Mouse (Mus musculus) layer of hippocampus, adult 2 months (tissue): ENCODE results near the gene Tmprss7. TPM values are rescaled to one million over a fixed set of nuclear protein-coding genes. Genes with fewer than 3 reads are reported as not detected.

Experiments used
- DNase-seq, 2 experiments: peaks; one replicate each; pipeline ENCODE4 v3.0.0; 2022; ENCODE audit warnings: low spot score in 2 of 2
- H3K27ac ChIP-seq: fragments of 200-600 bp; 2 replicates; pipeline ENCODE4 v1.8.1; 2022
- H3K4me3 ChIP-seq: fragments of 200-600 bp; 2 replicates; pipeline ENCODE4 v1.8.1; 2022; ENCODE audit warnings: mild to moderate bottlenecking
- CTCF ChIP-seq: fragments of 200-600 bp; conservative IDR thresholded peaks from 2 replicates; pipeline ENCODE4 v1.8.1; 2022; ENCODE audit warnings: antibody characterized with exemption, mild to moderate bottlenecking, moderate library complexity
- total RNA-seq, 2 experiments: library from RNA; stranded (reverse); gene quantifications; 2 replicates each; pipeline ENCODE4 v1.2.3; 2021

Gene Tmprss7
- total RNA-seq, 2 experiments from 2014 or later = 0.44 to 1.0 TPM

DNA sequence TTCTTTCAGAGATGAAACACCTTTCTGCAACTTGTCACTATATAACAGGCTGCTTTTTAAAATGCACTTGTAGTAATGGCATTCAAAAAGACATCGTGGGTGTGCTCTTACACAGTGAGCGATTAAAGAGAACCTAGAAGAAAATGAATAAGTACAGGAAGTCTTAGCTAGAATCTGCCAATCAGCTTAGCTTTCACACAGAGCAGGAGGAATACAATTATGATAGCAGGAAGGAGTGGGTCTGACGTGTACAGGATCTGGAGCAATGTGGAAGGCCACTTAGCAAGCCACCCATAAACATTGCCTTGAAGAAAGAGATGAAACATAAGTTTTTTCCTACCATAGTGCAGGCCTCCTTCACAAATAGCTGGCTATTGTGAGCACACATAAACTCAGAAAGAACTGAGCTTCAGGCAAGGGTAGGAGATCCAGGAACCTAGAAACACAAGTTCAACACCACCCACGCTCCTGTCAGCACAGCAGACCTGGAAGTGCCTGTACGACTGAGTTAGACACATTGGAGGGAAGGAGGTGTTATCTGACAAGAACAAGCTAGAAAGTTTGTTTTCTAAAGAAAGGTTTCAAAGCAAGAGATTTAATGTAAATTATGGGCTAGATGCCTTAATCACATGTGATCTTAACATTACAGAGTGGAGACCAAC lies 21.2 kb upstream of the Tmprss7 start:
- DNase-seq = no peak
- TF ChIP-seq CTCF = no peak
- Histone ChIP-seq H3K27ac (no peak overlapping the region), H3K4me3 (no peak overlapping the region)

DNA sequence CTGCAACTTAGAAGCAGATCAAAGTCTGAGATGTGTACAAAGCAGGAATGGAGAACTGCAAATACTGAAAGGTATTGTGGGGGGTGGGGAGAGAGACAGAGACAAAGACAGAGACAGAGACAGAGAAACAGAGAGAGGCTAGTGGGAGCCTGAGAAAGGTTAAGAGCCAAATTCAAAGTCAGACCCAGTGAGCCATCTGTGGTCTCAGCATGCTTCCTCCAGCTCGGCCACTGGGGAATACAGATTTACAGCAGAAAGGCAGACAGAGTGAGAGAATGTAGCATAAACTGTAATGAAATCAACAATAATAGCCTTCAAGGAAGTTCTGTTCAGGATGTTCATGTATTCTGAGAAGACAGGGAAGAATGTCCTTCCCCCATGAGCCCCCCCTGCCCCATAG lies 20.4 kb upstream of the Tmprss7 start:
- DNase-seq = no peak
- no peak overlapping the region for H3K4me3 ChIP-seq
- TF ChIP-seq CTCF = no peak
- no peak overlapping the region for H3K27ac ChIP-seq

DNA sequence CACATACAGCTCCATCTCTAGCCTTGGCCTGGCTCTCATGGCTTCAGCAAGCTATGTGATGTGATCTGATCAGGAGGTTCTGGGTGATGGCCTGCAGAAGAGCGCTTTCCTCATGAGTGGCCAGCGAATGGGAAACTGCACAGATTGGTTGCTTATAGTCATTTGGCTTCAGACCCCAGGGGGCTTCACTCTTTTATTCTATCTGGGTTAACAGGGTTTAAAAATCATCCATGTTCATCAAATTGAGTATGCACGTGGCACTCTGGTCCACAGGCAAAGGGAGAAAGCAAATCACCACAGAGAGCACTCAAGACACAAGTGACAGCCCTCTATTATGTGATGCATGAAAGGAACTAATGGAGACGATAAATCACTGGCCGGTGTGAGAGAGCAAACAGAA lies 19.8 kb upstream of the Tmprss7 start:
- no peak for TF ChIP-seq CTCF
- Histone ChIP-seq H3K4me3 (no peak overlapping the region), H3K27ac (no peak overlapping the region)
- no peak for DNase-seq

DNA sequence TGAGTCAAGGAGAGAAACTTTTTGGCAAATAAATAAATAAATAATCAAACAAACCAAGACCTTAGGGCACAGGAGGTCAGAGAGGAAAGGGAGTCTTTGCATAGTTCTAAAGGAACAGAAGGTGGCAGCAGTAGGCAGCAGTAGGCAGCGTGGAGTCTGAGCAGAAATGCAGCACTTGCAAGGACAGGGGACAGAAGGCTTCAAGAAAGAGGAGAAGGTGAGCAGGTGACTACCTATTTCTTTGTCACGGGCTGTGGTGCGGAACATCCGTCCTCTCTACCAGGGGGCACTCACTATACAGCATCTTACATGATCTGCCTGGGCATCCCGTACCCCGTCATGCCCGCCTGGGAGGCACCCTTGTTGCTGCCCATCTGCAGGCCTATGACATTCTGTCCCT lies 17.8 kb upstream of the Tmprss7 start:
- no peak overlapping the region for H3K27ac ChIP-seq
- TF ChIP-seq CTCF = peak; percentile 70
- no peak for DNase-seq
- H3K4me3 ChIP-seq = no peak overlapping the region

DNA sequence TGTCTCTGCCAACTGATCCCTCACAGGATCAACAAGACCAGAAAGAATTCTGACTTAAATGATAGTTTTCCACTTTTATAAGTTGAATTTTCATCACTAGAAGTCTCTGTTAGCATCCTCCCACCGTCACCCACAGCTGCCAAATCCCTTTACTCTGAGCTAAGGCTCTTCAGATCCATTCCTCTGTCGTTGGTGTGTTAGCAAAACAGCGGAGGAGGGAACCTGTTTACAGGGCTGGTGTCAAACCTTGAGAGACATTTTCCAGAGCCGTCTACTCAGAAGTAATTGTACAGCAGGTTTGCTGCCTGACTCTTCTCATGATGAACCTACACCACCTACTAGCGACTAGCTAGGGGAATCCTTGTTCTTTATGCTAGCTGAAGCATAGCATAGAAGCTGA lies 5.8 kb upstream of the Tmprss7 start:
- no peak overlapping the region for H3K4me3 ChIP-seq
- DNase-seq = no peak
- TF ChIP-seq CTCF = no peak
- no peak overlapping the region for H3K27ac ChIP-seq

DNA sequence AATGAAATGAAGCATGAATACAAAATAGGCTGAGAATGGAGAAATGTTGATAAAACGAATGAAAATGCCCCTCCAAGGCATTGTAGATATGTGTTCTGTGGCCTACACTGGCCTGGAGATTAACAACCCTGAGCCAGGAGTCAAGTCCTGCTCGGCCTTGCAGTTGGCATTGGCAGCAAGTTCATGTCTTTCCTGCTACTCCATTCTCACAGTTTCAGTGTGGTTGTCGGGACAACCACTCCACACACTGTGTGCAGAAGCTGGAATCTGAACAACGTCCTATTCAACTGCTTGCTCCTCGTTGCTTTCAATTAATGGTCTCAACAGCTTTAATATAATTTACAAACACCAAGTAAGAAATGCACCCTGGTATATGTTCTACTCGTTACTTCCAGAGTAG lies 4.5 kb upstream of the Tmprss7 start:
- DNase-seq = peak in 1 of 2 experiments; percentile 42
- no peak for TF ChIP-seq CTCF
- H3K4me3 ChIP-seq = no peak overlapping the region

DNA sequence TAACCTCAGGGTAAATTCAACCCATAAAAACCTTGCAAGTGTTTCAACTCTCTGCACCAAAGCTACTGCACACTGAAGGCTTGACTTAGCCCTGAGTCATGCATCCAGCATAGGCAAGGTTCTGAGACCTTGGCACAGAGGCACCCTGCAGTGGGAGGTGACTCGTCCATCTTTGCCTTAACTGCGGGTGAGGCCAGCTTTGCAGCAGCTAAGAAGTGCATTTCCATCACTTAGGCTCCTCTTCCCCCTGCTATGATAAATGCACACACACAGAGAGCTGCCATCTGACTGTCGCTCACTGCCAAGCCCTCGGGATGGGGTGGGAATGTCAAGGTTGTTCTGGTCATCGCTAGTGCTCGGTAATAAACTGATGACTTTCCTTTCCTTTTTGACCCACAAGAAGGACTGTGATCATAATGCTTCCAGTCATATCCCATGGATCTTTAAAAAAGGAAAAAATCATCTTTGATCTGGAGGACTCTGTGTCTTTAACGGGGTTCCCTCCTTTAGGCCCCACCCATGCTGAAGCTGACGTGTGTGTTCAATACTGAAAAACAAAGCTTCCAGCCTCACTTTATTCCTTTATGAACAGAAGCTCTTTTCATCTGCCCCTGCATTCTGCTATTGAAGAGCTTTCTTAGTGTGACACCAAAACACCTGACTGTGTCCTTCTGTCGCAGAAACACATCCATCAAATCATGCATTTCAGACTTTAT lies 2.1 kb upstream of the Tmprss7 start:
- H3K27ac ChIP-seq = peak overlapping the region; percentile 36; the same call in 1 of the 2 replicates
- DNase-seq = no peak
- TF ChIP-seq CTCF = no peak
- no peak overlapping the region for H3K4me3 ChIP-seq

More for the DNA sequence above, 4.5 kb upstream of the Tmprss7 start:
- H3K27ac ChIP-seq = peak overlapping the region; percentile 52; the same call in 1 of the 2 replicates

DNA sequence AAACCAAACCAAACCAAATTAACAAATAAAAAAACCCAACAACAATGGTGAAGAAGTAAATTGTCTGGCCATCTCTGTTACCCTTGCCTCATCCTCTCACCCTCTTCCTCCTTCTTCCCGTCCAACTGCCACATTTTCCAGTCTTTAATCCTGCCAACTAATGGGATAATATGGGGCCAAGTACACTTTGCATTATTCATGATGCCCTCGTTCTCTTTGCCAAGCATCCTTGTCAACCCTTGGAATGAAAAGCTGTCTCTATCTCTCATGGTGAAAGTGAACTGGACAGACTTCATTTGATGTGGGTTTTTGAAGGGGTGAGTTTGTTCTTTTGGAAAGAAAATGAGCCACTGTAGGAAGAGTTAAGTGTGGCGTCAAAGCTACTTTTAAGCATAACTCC lies 607 bp downstream of the Tmprss7 start:
- no peak for DNase-seq
- H3K4me3 ChIP-seq = no peak overlapping the region
- H3K27ac ChIP-seq = peak overlapping the region; percentile 56
- TF ChIP-seq CTCF = no peak

DNA sequence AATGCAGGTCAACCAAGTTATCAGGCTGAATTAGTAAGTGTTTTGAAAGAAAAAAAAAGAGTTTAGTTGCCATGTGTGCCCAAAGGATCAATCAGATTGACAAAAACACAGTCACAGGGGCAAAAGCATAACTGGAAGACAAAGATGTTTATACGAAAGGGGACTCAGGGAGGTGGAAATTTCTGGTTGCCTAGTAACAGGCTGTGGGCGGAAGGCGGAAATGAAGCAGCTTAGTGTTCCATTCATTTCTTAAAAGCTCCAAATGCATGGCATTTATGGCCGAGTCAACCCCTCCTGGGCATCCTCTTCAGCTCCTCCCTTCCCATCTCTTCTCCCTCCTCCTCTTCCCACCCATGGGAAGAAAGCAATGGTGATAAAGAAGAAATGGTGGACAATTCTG lies 3.3 kb downstream of the Tmprss7 start:
- no peak overlapping the region; the same call in 1 of the 2 replicates for H3K27ac ChIP-seq
- no peak overlapping the region for H3K4me3 ChIP-seq
- no peak for TF ChIP-seq CTCF
- peak; percentile 34 to 76 for DNase-seq

DNA sequence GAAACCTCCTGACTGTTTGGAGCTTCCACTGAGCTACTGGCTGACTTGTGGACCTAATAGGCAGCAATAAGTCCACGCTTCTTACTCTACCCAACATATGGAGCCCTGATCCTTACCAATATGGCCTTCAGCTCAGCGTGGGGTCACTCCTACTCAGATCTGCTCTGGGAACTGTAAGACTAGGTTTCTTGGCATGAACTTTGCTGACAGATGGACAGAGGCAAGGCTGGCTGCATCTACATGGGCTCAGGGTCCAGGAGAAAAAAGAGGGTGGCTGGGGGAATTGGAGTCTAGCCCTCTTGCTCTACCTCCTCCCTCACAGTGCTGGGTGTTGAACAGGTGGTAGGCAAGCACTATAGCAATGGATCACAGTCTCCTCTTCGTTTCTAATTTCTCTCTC lies 6.6 kb downstream of the Tmprss7 start:
- DNase-seq = no peak
- Histone ChIP-seq H3K27ac (peak overlapping the region; percentile 56; the same call in 1 of the 2 replicates), H3K4me3 (no peak overlapping the region)
- no peak for TF ChIP-seq CTCF

DNA sequence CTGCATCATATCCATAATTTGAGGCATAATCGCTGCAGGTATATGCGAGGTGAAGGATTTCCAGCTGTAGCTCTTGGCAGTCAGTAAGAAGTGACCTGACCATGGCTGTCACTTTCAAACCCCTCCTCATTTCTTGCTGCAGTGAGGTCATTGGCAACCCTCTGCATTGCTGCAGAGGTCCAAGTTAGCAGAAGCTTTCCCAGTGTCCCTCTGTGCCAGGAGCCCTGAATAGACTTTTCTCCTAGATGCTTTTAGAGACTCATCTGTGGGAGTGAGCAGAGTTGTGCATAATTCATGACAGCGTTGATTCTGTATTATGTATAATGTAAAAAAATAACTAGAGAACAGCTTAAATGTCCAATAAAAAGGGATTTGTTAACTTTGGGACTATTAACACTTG lies 8.2 kb downstream of the Tmprss7 start:
- H3K27ac ChIP-seq = peak overlapping the region; percentile 56; the same call in 1 of the 2 replicates
- DNase-seq = no peak
- TF ChIP-seq CTCF = no peak
- H3K4me3 ChIP-seq = no peak overlapping the region

DNA sequence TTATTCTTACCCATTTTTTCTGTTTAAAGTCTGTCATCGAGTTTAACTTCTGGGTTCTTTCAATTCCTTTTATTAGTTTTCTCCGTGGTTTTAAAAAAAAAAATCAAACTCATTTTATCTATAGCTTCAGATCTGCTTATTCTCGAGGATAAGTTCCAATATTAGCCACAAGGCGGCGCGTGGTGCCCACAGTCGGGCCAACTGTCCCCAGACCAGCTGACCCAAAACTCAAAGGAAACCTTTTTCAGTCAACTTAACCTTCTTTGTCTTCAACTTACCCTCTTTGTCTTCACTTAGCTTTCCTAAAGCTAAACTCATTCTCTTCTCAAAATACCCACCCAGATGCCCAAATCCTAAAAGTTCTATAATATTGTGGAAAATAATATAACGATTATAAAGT lies 8.6 kb downstream of the Tmprss7 start:
- TF ChIP-seq CTCF = peak; percentile 93
- Histone ChIP-seq H3K27ac (peak overlapping the region; percentile 56; the same call in 1 of the 2 replicates), H3K4me3 (no peak overlapping the region)
- DNase-seq = peak; percentile 56 to 84

DNA sequence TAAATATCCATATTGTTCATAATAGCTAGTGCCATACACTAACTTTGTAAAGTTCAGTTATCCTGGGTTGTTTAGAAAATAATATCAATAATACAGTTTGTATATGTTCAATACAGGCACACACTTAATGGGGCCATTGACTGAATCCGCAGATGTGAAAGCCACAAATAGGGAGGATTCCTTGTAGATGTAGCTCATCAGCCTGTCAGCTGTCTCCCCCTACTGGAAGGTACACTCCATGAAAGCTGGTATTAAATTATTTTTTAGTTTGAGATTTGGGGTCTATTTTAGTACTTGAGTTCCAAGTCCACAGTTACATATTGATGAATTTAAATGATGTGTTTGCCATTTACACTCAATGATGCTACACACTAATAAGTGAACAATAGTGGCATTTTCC lies 17.0 kb downstream of the Tmprss7 start:
- H3K4me3 ChIP-seq = no peak overlapping the region
- H3K27ac ChIP-seq = no peak overlapping the region
- peak; percentile 88 for TF ChIP-seq CTCF
- DNase-seq = no peak

DNA sequence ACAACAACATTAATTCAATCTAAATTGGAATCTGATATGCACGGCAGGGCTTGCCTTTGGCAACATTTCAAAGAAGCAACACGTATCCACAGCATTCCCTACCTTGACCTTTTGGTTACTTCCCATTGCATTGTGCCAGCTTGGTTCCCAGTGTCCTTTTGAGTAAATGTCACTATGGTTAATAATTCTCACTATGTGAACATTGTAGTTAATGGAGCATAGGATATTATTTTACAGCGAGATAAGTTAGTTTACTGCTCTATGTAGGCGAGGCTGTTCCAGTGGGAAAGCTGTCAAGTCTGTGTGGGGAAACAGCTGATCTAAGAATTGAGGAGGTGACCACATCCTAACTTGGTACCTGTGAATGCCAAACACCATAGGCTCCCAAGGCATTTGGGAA lies 23.5 kb downstream of the Tmprss7 start:
- no peak for DNase-seq
- Histone ChIP-seq H3K27ac (no peak overlapping the region), H3K4me3 (no peak overlapping the region)
- no peak for TF ChIP-seq CTCF
